Mouse (Mus musculus) hindlimb bud, embryonic 11.5 days (tissue): ENCODE data around the gene Cd63.
A peak's percentile ranks its signal among the peaks of the same experiment; 100 is the strongest.

Experiments used
- DNase-seq: peaks from one replicate; pipeline ENCODE4 v3.0.0-alpha.2; 2012; ENCODE audit warnings: low read depth, low spot score; ENCODE audit errors: extremely low spot score

The Cd63 gene

DNA sequence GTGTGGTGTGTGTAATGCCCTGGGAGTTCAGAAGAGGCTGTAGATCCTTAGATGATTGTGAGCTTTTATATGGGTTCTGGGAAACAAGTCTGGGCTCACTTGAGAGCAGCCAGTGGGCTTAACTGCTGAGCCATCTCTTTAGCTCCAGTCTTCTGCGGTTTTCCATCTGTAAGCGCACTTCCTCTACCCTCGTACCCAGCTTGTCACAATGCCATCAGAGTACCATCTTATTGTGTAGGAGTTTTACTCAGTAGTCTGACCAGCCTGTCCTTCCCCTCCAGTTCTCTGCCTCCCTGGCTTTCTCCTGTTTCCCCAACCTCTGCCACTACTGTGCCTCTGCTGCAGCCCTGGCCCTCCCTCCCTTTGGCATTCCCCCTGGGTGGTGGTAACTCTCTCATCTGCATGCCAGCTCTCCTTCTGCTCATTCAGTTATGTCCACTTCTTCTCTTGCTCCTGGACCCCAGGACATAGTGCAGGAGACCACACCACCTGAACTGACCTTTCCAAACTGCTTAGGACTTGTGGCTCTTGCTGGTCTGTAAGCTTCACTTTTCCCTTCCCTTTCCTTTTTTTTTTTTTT lies 1.7 kb downstream of the Cd63 start:
- no peak for DNase-seq

GRCm38 (mm10) chr10:128904812-128905211 lies 4.0 kb downstream of the Cd63 start:
- no peak for DNase-seq

- no peak for DNase-seq
Measured at GRCm38 (mm10) chr10:128908778-128909448, 8.1 kb downstream of the Cd63 start.

DNA sequence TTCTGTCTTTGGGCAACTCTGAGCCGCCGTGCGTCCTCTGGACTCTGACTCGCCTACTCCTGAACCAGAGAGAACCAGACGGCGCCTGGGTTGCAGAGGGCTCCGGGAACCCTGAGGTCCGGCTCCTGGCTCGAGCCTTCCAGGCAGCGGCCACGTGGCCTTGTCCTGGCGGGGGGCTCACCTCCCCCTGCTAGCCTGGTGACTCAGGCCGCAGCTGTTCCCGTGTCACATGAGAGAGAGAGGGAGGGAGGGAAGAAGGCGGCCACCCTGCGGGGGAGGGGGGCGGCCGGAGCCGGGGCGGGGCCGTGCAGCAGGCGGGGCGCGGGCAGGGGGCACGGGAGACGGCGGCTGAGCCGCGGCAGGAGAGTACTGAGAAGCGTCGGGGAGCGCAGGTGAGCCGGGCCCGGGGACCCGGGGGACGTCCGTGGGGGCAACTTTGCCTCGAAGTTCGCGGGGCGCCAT lies 8.8 kb downstream of the Cd63 start:
- DNase-seq, result no peak

DNA sequence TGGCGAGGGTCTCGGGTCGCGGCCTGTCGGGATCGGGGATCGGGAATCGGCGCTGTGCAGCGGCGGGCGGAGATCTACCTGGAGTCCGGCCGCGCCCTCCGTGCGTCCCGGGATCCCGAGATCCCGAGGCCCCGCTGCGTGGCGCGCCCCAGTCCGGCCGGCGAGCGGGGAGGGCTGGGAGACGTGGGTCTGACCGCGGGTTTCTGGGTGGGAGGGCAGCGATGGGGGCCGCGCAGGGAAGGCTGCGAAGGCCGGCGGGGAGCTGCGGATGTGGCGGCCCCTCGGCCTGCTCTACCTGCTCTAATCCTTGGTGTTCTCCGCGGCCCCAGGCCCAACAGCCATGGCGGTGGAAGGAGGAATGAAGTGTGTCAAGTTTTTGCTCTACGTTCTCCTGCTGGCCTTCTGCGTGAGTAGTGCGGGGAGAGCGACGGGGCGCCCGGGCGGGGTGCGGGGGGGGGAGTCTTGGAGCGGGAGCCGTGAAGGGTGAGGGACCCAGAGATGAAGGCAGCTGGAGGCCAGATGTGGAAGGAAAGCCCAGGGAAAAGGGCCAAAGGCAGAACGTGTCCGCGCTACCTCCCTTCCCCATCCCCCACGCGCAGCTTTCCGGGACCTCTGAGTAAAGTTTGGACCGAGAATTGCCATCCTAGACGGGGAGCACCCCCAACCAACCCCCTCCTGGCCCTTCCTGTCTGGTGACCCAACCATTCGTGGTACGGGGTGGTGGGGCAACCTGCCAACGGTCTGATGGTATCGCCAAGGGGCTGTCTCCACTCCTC lies 9.5 kb downstream of the Cd63 start:
- no peak for DNase-seq

DNA sequence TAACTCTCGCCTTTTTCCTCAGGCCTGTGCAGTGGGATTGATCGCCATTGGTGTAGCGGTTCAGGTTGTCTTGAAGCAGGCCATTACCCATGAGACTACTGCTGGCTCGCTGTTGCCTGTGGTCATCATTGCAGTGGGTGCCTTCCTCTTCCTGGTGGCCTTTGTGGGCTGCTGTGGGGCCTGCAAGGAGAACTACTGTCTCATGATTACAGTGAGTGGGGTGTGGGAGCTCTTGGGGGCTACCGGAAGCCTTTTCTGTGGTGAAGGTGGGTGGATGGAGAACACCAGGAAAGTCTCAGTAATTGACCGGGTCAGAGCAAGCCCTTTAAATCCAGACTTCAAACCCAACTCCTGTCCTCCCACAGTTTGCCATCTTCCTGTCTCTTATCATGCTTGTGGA lies 10.6 kb downstream of the Cd63 start:
- no peak for DNase-seq

- no peak for DNase-seq
Measured at GRCm38 (mm10) chr10:128912268-128912667, 11.5 kb downstream of the Cd63 start.

DNA sequence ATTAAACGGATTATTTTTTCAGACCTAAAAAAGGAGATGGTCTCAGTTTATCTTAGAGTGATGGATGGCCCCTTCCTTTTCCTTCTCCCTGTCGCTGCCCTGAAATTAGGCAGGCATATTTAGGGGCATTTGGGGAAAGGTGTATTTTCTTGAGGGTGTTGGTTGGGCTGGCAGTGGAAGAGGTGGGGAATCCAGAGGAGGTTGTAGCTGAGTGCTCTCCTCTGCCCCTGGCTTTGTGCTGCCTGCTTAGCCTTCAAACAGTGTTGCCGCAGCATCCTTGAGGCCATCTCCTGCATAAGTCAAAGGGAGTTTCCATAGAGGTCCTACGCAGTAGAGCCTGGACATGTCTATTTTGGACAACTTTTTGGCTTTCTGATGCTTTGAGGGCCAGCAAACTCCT lies 12.0 kb downstream of the Cd63 start:
- no peak for DNase-seq

GRCm38 (mm10) chr10:128913219-128913618 lies 12.4 kb downstream of the Cd63 start:
- DNase-seq, result peak; percentile 91

DNA sequence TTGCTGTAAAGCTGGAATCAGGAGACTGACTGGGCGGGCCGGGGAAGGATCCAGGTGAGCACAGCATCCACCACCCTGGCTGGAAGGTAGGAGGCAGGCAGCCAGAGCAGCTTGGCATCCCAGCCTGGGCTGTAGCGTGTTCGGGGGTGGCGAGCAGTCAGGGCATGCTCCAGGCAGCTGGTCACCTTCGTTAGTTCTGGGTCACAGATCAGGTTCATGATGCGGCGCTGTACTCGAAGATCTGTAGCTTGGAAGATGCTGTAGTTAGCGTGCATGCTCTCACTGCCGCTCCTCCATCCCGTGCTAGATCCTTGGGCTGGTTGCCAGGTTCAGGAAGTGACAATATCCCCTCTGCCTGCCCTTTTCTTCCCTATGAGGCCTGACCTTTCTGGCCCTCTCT lies 12.9 kb downstream of the Cd63 start:
- no peak for DNase-seq

DNA sequence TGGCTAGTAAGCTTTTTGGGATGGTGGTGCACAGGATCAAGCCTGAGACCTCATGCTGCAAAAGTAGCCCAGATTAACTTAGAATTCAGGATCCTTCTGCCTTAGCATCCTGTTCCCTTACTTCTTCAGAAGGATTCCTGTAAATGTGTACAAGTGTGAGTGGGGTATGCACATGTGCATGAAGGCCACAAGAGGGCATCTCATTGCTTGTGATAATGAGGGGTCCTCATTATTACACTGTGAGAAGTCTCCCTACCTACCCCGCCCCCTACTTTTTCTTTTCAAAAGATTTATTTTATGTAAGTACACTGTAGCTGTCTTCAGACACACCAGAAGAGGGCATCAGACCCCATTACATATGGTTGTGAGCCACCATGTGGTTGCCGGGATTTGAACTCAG lies 14.8 kb downstream of the Cd63 start:
- no peak for DNase-seq

DNA sequence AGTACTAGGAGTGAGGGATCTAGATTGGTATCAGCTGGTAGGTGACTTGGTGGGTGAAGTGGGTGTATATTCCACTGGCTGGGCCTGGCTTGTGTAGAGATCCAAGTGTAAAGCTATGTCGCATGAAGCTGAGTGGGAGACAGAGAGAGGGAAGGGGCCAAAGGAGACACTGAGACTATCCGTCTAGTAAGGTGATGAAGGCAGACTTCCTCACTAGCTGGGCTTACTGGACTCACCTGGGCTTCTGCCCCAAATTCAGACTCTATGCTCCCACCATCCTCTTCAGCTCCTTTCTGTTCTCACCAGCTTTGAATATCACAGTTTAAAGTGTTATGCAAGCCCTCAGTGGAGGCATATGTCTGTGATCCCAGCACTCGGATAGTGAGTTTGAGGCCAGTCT lies 15.9 kb downstream of the Cd63 start:
- DNase-seq, result no peak

DNA sequence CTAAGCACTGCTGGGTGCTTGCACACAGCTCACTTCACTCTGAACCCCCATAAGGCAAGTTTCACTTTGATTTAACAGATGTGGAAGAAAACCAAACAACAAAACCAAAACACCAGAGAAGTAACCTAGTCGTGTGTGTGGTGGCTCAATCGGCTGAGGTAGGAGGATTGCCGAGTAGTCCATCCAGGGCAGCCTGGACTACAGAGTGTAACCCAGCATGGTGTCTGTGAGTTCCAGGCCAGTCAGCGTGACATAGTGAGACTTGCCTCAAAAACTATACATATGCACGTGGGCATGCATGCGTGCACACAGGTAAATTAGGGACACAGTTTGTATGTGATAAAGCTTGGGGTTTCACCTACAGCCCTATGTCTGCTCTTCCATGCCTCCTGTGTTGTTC lies 16.6 kb downstream of the Cd63 start:
- no peak for DNase-seq

GRCm38 (mm10) chr10:128918246-128918645 lies 17.5 kb downstream of the Cd63 start:
- DNase-seq, result no peak

GRCm38 (mm10) chr10:128919203-128919631 lies 18.4 kb downstream of the Cd63 start:
- DNase-seq, result no peak

DNA sequence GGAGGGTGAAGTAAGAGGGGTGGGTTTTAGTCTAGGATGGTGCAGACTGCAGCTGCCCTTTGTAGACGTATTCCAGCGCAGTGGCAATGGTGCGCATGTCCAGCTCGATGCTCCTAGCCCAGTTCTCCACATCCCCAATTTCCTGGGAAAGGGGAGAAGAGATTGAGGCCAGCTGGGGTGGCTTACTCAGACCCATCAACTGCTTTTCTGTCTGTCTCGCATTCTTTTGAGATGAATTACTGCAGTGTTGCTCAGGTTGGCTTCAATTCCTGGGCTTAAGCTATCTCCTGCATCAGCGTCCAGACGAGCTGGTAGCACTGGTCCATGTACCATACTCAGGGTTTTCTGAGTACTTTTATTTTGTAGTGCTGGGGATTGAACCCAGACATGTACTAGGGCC lies 19.2 kb downstream of the Cd63 start:
- no peak for DNase-seq

GRCm38 (mm10) chr10:128920736-128921161 lies 20.0 kb downstream of the Cd63 start:
- DNase-seq, result no peak

GRCm38 (mm10) chr10:128921251-128921650 lies 20.5 kb downstream of the Cd63 start:
- no peak for DNase-seq

DNA sequence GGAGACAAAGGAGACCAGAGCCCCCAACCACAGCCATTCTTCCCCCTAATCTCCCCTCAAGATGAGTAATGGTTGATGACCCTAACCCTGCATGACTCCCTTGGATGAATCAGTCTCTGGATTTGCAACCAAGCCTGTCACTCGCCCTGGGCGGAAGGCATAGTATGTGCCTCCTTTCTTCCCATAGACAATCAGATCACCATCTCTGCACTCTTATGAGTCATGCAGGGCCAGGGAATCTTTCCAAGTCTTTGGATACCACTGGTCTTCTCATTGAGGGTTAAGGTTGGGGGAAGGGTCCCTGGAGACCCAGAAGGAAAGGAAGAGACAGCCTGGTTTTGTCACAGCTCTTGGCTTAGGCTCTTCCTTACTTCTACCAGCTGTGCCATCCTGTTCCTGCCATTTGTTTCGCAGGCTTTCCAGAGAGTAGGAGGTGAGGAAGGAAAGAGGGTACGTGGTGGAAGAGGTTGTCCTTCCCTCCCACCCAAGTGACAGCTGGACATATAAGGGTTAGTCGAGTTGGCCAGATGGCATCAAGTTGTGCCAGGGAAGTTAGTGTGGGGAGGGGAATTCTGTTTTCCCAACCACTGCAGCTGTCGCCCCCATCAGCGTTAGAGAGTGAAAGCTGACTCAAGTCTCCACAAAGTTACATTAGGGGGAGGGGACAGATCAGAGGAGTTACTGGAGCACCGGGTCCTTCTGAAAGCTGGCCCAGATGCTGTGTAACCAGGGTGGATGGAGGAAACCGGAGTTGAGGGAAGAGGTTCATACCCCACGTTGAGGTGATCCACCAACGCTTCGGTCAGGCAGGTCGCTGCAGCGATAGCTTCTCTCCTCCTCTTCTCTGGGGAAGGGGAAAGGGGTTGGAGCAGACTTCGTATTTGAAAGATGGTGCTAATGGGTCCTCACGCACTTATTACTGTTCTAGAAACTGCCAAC lies 21.4 kb downstream of the Cd63 start:
- DNase-seq, result no peak

GRCm38 (mm10) chr10:128922822-128923012 lies 21.9 kb downstream of the Cd63 start, which contains the start of gene Rdh5:
Gene Rdh5 (minus strand): TSS chr10:128922888.
- DNase-seq, result no peak

DNA sequence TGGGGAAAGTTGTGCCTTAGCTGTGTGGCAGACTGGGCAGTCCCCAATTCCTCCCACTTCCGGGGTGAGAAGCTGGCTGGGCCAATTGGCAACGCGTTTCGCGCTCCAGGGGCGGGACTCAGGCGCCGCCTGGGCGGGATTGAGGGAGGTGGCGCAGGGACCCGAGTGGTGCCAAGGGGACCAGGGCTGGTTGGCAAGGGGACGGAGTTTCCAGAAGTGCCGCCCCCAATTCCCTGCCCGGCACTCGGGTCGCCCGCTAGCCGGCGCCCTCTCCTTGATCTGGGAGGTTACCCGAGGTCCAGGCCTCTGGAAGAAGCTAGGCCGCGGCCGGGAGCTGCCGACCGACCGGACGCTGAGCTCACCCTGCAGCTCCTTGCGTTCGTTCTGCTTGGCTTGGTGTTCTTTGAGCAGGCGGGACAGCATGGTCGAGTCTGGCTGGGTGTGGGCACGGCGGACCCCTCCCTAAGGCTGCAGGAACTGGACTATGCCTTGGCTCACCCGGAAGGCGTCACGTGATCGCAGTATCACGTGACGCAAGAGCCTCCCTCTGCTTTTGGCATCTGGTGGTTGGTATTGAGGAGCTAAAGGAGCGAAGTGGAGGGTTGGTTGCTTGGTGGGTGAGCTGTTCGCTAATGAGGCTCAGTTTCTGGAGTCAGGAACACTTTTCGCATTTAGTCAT lies 22.4 kb downstream of the Cd63 start:
- peak; percentile 99 for DNase-seq
